Mouse (Mus musculus): Measurements from ENCODE around the gene Ranbp1.

DNA sequence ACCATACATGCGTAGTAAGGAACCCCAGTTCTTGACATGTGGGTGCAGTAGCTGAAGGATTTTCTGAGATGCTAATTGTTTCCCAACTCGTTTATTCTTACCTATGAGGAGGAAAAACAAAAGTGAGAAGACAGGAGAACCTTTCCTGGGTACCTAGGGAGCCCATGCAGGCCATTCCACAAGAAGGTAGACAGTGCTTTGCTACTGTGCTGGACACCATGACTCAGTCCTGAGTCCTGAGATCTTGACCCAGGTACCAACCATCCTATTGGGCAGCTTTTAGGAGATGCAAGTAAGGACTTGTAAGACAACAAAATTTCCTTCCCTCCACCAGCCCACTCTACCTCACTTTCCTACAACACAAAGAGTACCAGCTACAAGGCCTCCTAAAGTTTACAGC, 9.7 kb upstream of the Ranbp1 start, which contains the start of gene Gm49776:
- TF ChIP-seq ZC3H11A (IDR thresholded peaks at IDR 0.05; ENCODE audit: low read depth, low read length) (no peak), MAX (IDR thresholded peaks at IDR 0.05; ENCODE audit: low read length) (no peak), POLR2A (IDR thresholded peaks at IDR 0.05; ENCODE audit: low read depth, low read length) (no peak; the same call in 1 of the 2 replicates), CTCF (conservative IDR thresholded peaks at IDR 0.05 in 1 of 2, IDR thresholded peaks at IDR 0.05 in 1 of 2; ENCODE audit: low read depth in 2 of 2, low read length in 2 of 2) (no peak)
